Mouse (Mus musculus) stomach, postnatal 0 days (tissue): ENCODE measurements at regions not wholly inside any gene's neighbourhood (a gene's known extent, or its start where the extent isn't known, plus 50 kb on each side); places are given as distances from the start of the nearest gene placed in this dataset.

Source experiments
- ATAC-seq: fragments of 200-750 bp; cut with Nextera tagmentation; 2 replicates; pipeline ENCODE4 v1.8.0; 2017; ENCODE audit not compliant: low FRiP score, low TSS enrichment
- DNase-seq: peaks from one replicate; pipeline ENCODE4 v3.0.0-alpha.2; 2016; ENCODE audit warnings: low spot score
- H3K27ac ChIP-seq: fragments of 300-500 bp; sonication (generic); replicated peaks from 2 replicates; pipeline ENCODE4 v1.5.1; 2014; ENCODE audit warnings: mild to moderate bottlenecking, control low read depth
- H3K27me3 ChIP-seq: fragments of 300-500 bp; sonication (generic); 2 replicates; pipeline ENCODE4 v1.6.1; 2014; ENCODE audit warnings: low read length; ENCODE audit not compliant: control insufficient read depth, insufficient read depth
- H3K36me3 ChIP-seq: fragments of 300-500 bp; sonication (generic); 2 replicates; pipeline ENCODE4 v1.6.1; 2014; ENCODE audit warnings: low read length, mixed read lengths; ENCODE audit not compliant: control insufficient read depth, insufficient read depth
- H3K4me1 ChIP-seq: fragments of 300-500 bp; sonication (generic); replicated peaks from 2 replicates; pipeline ENCODE4 v1.6.1; 2014; ENCODE audit warnings: antibody characterized with exemption; ENCODE audit not compliant: control insufficient read depth, insufficient read depth
- H3K4me2 ChIP-seq: fragments of 300-500 bp; sonication (generic); replicated peaks from 2 replicates; pipeline ENCODE4 v1.6.1; 2014; ENCODE audit warnings: low read depth, mild to moderate bottlenecking, control low read depth, moderate library complexity
- H3K4me3 ChIP-seq: fragments of 300-500 bp; sonication (generic); 2 replicates; pipeline ENCODE4 v1.5.1; 2014; ENCODE audit warnings: low read depth, low read length, control low read depth
- H3K9ac ChIP-seq: fragments of 300-500 bp; sonication (generic); 2 replicates; pipeline ENCODE4 v1.6.1; 2014; ENCODE audit warnings: mild to moderate bottlenecking, low read length, control low read depth, mixed read lengths
- H3K9me3 ChIP-seq: fragments of 300-500 bp; sonication (generic); 2 replicates; pipeline ENCODE4 v1.6.1; 2016; ENCODE audit warnings: low read length; ENCODE audit not compliant: control insufficient read depth
- CTCF ChIP-seq: IDR thresholded peaks from 2 replicates; pipeline ENCODE4 v1.5.1; 2016; ENCODE audit warnings: antibody characterized with exemption, low read depth, mild to moderate bottlenecking, moderate library complexity
- EP300 ChIP-seq: optimal IDR thresholded peaks from 2 replicates; pipeline ENCODE3; 2016; ENCODE audit warnings: antibody characterized with exemption
- WGBS: fragments of 180-500 bp; shearing (Covaris S2); extraction: QIAGEN DNeasy Blood & Tissue Kit; methylation state at CpG from one replicate; pipeline ENCODE4 v1.1.7; 2014; 5-methylcytosine and 5-hydroxymethylcytosine counted together

GRCm38 (mm10) chr10:111884701-111885100, 87.8 kb upstream of the Krr1 start:
- 82% methylated on average over 4 of the region's 4 CpGs for WGBS

GRCm38 (mm10) chr10:111889111-111889510, 83.4 kb upstream of the Krr1 start:
- no peak for DNase-seq
- no peaks in the 10 kb centered on the region for H3K36me3 ChIP-seq
- H3K9me3 ChIP-seq = no peaks in the 10 kb centered on the region
- WGBS = 95% methylated on average over 5 of the region's 5 CpGs
- no peaks in the 10 kb centered on the region for H3K27me3 ChIP-seq
- no peak overlapping the region for H3K4me2 ChIP-seq
- no peak overlapping the region for H3K9ac ChIP-seq
- H3K27ac ChIP-seq = no peak overlapping the region
- H3K4me3 ChIP-seq = no peak overlapping the region
- ATAC-seq = no peak
- no peaks in the 10 kb centered on the region for H3K4me1 ChIP-seq
- TF ChIP-seq CTCF = no peak
- TF ChIP-seq EP300 = no peak

More at GRCm38 (mm10) chr10:111884701-111885100, 87.8 kb upstream of the Krr1 start:
- Histone ChIP-seq H3K4me3 (no peak overlapping the region), H3K27me3 (no peaks in the 10 kb centered on the region), H3K9me3 (no peaks in the 10 kb centered on the region), H3K4me2 (no peak overlapping the region), H3K9ac (no peak overlapping the region), H3K36me3 (no peaks in the 10 kb centered on the region), H3K4me1 (no peaks in the 10 kb centered on the region), H3K27ac (no peak overlapping the region)
- no peak for TF ChIP-seq EP300
- no peak for TF ChIP-seq CTCF
- no peak for ATAC-seq
- DNase-seq = no peak

GRCm38 (mm10) chr10:111893489-111893888, 79.0 kb upstream of the Krr1 start:
- Histone ChIP-seq H3K4me1 (no peaks in the 10 kb centered on the region), H3K9me3 (no peaks in the 10 kb centered on the region), H3K9ac (no peak overlapping the region), H3K27ac (peak overlapping the region; percentile 50; the same call in 1 of the 2 replicates), H3K4me3 (no peak overlapping the region), H3K4me2 (no peak overlapping the region), H3K36me3 (no peaks in the 10 kb centered on the region), H3K27me3 (no peaks in the 10 kb centered on the region)
- no peak for DNase-seq
- TF ChIP-seq EP300 = no peak
- TF ChIP-seq CTCF = no peak
- ATAC-seq = peak; percentile 24; the same call in 1 of the 2 replicates
- WGBS = 66% methylated on average over 5 of the region's 5 CpGs

GRCm38 (mm10) chr10:111893941-111894340, 78.5 kb upstream of the Krr1 start:
- Histone ChIP-seq H3K27ac (peak overlapping the region; percentile 50; the same call in 1 of the 2 replicates), H3K4me3 (no peak overlapping the region), H3K36me3 (no peaks in the 10 kb centered on the region), H3K9me3 (no peaks in the 10 kb centered on the region), H3K4me1 (no peaks in the 10 kb centered on the region), H3K27me3 (no peaks in the 10 kb centered on the region), H3K4me2 (no peak overlapping the region), H3K9ac (no peak overlapping the region)
- TF ChIP-seq EP300 (no peak), CTCF (no peak)
- 58% methylated on average over 8 of the region's 8 CpGs for WGBS
- peak; percentile 16 for DNase-seq
- ATAC-seq = peak; percentile 74; the same call in 1 of the 2 replicates

- H3K9me3 ChIP-seq = no peaks in the 10 kb centered on the region
- H3K4me2 ChIP-seq = no peak overlapping the region
- WGBS = 50% methylated on average over 3 of the region's 3 CpGs
- TF ChIP-seq EP300 (no peak), CTCF (no peak)
- no peak overlapping the region for H3K9ac ChIP-seq
- ATAC-seq (no peak), DNase-seq (no peak)
- no peak overlapping the region for H3K4me3 ChIP-seq
- no peaks in the 10 kb centered on the region for H3K36me3 ChIP-seq
- H3K27ac ChIP-seq = no peak overlapping the region
- H3K27me3 ChIP-seq = no peaks in the 10 kb centered on the region
- H3K4me1 ChIP-seq = no peaks in the 10 kb centered on the region
Observed at GRCm38 (mm10) chr10:111897361-111897760, 75.1 kb upstream of the Krr1 start.

- DNase-seq = no peak
- no peaks in the 10 kb centered on the region for H3K27me3 ChIP-seq
- H3K36me3 ChIP-seq = no peaks in the 10 kb centered on the region
- no peak overlapping the region for H3K4me3 ChIP-seq
- no peak for TF ChIP-seq EP300
- TF ChIP-seq CTCF = no peak
- H3K9ac ChIP-seq = no peak overlapping the region
- no peak overlapping the region for H3K27ac ChIP-seq
- ATAC-seq = no peak
- H3K4me1 ChIP-seq = no peaks in the 10 kb centered on the region
- H3K4me2 ChIP-seq = no peak overlapping the region
- no peaks in the 10 kb centered on the region for H3K9me3 ChIP-seq
- WGBS = 76% methylated on average over 17 of the region's 17 CpGs
Observed at GRCm38 (mm10) chr10:111900723-111901716, 71.4 kb upstream of the Krr1 start.
